Mouse (Mus musculus) MEL (cell line): ENCODE measurements around the gene Kcnd2.

Experiments
- CHD2 ChIP-seq: IDR thresholded peaks from 2 replicates; pipeline ENCODE4 v1.6.1; 2011; ENCODE audit warnings: low read length, improper control_type of control experiment
- CTCF ChIP-seq, 3 experiments: IDR thresholded peaks in 2 of 3; conservative IDR thresholded peaks in 1 of 3; 2 replicates each; pipeline ENCODE4 v1.5.1; 2011 to 2012; ENCODE audit warnings: low read length in 3 of 3, low read depth in 2 of 3, mild to moderate bottlenecking in 2 of 3, improper control_type of control experiment in 1 of 3, inconsistent platforms in 1 of 3, mixed read lengths in 1 of 3, moderate library complexity in 1 of 3; ENCODE audit not compliant: control insufficient read depth in 1 of 3, insufficient read depth in 1 of 3, poor library complexity in 1 of 3, severe bottlenecking in 1 of 3
- UBTF ChIP-seq: IDR thresholded peaks from 2 replicates; pipeline ENCODE4 v1.6.1; 2012; ENCODE audit warnings: low read depth, mild to moderate bottlenecking, inconsistent platforms, low read length, improper control_type of control experiment, moderate library complexity, borderline replicate concordance; ENCODE audit not compliant: insufficient read depth

GRCm38 (mm10) chr6:21267897-21268296 lies 52.6 kb downstream of the Kcnd2 start:
- TF ChIP-seq UBTF (no peak), CTCF (IDR thresholded peaks at IDR 0.05 in 2 of 3, conservative IDR thresholded peaks at IDR 0.05 in 1 of 3; ENCODE audit: control insufficient read depth in 1 of 3, insufficient read depth in 1 of 3, low read depth in 2 of 3, low read length in 3 of 3, poor library complexity in 1 of 3, severe bottlenecking in 1 of 3) (no peak), CHD2 (no peak)
